Mouse (Mus musculus) naive thymus-derived CD4-positive, alpha-beta T cell, adult 2 months (primary cell): ENCODE measurements around the gene Fgf13.
A peak's percentile ranks its signal among the peaks of the same experiment; 100 is the strongest.

Source experiments
- DNase-seq: peaks from one replicate; pipeline ENCODE4 v3.0.0-alpha.2; 2011; ENCODE audit warnings: low read depth

The Fgf13 gene

DNA sequence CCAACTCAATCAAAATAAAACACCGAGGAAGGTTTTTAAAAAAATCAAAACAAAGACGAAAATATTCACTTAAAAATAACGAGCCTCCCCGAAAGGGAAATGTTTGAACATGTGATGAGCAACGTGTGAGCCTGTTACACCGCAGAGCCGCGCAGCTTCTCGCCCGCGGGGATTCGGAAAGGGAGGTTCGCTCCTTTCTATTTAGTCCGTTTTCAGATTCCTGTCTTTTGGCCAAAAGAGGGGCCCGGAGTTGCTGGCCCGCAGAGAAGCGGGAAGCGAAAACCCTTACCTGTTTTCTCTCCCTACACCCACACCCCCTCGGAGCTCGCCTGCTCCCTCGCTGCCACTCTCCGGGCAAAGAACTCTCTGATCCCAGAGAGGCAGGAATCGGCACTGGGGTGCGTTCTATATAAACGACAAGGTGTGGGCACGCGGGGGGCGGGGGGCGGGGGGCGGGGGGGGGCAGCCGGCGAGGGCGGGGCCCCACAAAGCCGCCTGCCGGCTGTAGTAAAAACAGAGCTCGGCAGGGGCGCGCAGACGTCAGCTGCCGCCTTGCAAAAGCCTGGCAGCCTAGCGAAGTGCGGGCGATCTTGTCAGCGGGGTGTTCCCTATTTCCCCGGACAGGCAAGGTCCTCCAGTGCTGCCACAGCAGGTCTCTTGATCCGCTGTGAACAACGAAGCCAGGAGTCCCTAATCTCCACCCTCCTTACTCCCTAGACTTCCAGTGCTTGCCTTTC, at the start of gene Fgf13:
TSS of gene Fgf13 (minus strand) at position 377 of the 737 bp plus-strand sequence.
- peak; percentile 71 for DNase-seq

- DNase-seq, result peak; percentile 71
Measured at GRCm38 (mm10) chrX:59606535-59606934, 38.7 kb upstream of the Fgf13 start.

GRCm38 (mm10) chrX:59589050-59589449, 21.2 kb upstream of the Fgf13 start:
- DNase-seq, result peak; percentile 57

DNA sequence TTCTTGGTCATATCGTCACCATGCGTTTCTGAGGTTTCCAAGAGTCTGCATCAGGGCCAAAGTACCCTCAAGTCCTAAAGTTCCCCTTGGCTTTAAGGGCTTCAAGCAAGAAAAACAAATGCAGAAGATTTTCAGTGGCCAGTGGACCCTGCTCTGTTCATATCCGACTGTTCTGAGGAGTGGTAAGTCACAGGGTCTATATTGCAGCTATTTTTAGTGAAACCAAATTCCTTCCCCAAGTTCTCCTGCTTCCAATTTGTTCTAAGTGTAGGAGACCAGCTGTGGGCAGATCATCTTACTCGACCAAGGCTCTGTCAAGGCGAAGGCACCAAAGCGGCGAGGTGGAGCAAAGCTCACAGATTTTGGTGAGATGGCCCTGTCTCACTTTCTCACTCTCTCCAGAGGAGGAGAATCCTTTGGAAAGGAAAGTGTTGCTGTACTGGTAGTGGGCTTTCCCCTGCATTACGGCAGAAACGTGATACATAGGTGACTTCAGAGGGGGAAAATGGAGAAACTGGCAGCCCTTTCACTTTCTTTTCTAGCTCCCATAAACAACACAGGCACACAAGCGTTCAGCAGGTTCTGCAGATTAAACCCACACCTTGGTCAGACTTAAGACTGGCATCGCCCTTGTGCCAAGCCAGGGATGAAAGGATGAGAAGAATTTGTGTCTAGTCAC, 17.8 kb upstream of the Fgf13 start:
- DNase-seq, result peak; percentile 54

DNA sequence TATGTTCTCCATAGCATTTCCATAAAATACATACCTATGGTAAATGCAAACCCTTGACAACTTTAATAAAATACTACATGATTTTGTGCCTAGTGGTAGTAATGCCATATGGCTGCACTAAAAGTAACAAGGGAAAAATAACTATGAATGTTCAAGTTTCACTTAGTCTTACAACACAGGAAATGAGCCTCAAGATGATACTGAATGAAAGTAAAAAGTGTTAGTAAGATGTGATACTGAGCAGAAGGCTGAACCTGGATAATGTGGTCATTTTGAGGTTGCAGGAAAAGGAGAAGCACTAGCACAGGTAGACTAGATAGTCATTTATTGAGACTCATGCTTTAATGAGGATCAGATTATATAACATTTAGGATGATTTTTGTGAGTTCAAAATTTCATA, 16.2 kb upstream of the Fgf13 start:
- DNase-seq, result peak; percentile 27

DNA sequence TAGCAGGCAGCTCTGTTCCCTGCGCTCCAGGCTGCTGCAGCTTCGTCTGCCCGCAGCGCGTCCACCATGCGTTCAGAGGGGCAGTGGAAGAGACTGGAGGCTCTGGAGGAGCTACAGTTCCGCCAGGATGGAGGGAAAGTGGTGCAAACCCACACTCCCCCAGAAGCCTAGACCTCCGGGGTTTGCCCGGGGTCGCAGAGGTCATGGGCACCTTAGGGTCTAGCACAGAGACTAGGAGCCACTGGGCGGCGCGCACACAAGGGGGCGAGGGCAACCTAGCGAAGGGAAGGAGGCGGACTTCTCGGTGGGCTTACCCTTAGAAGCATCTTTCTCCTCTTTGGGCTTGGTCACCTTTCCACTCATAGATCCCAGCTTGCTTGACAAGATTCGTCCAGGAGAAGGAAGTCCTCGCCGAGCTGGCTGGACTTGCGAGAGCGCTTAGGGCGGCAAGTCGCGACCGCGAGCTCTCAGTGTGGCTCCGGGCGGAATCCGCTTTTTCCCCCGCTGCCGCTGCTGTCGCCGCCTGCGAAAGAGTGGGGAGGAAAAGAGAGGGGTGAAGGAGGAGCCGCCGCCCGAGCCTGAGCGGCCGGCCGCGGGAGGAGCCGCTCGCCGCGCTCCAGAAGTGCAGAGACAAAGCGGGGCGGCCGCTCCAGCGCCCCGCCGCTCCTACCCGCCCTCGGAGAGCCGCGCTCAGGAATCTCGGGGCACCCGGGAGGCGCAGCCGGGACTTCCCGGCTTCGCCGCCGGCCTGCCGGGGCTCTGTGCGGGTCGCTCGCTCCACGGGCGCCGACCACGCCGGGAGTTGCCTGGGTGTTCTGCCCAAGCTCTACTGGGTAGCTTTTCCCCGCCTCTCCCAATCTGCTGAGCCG, 811 bp downstream of the Fgf13 start:
- DNase-seq, result peak; percentile 59

GRCm38 (mm10) chrX:59566017-59566679, 1.7 kb downstream of the Fgf13 start:
- DNase-seq, result peak; percentile 48

DNA sequence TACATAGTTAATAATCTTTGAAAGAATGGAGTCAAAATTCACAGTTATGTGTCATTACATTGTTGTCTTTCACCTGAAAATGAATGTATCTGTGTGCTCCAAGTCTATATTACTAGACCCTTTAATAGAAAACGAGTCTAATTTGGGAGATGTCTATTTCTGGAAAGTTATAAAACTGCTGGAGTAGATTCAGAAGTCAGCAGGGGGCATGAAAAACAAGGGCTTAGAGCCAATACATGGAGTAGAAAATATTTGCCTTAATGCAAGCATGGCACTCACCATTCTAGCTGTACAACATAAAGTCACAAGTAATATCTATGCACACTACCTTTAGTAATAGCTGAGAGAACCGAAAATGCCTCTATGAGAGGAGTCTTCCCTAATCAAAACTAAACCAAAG, 19.9 kb downstream of the Fgf13 start:
- no peak for DNase-seq

DNA sequence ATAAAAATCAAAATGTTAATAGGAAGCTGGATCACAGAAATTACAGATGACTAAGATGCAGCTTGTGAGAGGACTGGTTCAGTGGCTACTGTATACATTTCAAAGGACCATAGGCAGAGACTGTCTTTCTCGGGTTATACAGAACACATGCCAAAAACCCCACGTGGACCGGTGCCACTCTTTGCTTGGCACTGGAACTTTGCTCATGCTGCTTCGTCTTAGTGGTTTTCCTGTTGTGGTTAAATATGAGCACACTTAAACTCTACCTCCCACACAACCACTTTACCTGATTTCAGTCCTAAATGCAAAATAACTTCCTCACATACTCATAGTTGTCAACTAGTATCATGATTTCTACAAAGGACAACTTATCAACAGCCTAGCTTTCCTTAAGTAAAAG, 59.6 kb downstream of the Fgf13 start:
- DNase-seq, result peak; percentile 61

- no peak for DNase-seq
Measured at GRCm38 (mm10) chrX:59493388-59493787, 74.5 kb downstream of the Fgf13 start.

- no peak for DNase-seq
Measured at GRCm38 (mm10) chrX:59485426-59485825, 82.4 kb downstream of the Fgf13 start.

- DNase-seq, result no peak
Measured at GRCm38 (mm10) chrX:59402596-59403285, 165.1 kb downstream of the Fgf13 start.

DNA sequence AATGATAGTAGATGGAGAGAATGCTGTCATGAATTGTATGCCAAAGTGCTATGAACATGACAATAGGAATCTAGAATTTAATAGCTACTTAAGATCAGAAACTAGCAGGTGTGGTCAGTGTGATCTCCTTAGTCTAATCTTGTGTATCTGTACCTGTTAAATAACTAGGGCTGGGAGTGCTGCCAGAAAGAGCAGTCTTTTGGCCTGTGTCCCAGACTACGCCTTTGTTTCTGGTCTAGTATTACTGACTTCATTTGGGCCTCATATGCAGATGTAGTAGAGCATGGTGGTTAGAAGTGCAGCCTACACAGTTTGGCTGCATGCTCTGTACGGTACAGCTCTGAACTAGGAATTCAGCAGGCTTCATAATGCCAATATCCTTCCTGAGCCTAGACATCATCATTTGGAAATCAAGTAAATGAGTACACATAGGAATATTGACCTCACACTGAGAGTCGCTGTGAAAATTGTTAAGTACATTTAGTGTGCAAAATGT, 276.9 kb downstream of the Fgf13 start:
- DNase-seq, result no peak

DNA sequence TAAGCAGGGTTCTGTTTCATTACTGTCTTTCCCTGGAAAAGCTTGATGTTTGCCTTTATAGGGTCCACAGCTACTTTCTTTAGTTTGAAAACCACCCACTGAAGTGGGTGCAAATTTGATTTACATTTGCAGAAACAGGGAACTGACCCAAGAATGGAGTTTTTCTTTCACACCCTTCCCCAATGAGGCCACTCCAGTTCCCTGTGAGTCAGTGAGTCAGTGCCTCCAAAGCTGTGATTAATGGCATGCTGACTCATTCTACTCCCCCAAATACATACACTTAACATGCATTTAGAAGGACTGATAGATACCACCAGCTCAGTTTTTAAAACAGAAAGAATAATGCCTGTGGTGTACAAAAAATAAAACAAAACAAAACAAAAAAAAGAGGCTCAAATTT, 316.3 kb downstream of the Fgf13 start:
- DNase-seq, result no peak

DNA sequence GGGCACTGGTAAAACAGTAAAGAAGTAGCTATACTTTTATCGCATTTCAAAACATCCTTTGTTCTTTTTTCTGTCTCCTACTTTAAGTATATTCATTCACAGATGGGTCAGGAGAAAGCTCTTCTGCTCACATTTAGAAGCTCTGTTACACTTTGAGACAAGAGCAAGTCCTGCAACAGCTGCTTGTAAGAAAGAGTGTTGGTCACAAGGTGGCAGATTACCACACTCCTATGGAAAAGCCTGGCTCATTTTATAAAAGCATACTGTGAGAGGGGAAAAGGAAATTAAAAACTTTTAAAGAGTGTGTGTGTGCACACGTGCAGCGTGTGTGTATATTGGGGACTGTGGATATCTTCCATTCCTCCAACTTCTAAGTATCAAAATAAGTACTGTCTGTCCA, 324.1 kb downstream of the Fgf13 start:
- no peak for DNase-seq

DNA sequence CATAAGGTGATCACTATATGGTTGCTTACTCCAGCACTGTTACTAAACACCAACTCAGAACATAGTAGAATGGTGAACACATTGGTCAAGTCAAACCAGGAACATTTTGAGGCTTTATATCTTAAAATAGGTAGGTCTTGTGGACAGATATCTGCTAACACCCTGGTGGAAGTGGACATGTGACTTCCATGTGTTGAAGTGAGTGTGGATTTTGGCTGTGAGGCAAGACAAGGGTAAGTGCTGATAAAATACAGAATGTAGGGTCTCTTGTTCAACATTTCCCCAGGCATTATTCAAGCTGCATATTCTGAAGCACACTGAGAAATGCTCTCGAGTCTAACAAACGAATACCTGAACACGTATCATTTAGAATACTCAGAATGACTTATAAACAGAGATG, 324.7 kb downstream of the Fgf13 start:
- no peak for DNase-seq

DNA sequence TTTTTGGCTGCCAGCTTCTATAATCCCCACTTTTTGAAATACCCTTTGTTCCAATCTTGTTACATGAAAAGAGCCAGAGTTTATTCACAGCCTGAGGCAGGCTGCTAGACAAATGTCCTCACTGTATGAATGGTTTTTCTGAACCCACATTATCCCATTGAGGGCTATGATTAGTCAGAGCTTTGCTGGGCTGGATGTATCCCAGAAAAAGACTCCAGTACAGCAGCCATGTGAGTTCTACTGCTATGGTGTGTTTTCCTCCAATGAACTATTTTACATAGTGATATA, 326.5 kb downstream of the Fgf13 start:
- no peak for DNase-seq

GRCm38 (mm10) chrX:59240683-59241459, 327.0 kb downstream of the Fgf13 start:
- DNase-seq, result no peak

GRCm38 (mm10) chrX:59220675-59221074, 347.2 kb downstream of the Fgf13 start:
- no peak for DNase-seq

- no peak for DNase-seq
Measured at GRCm38 (mm10) chrX:59201146-59201545, 366.7 kb downstream of the Fgf13 start.

DNA sequence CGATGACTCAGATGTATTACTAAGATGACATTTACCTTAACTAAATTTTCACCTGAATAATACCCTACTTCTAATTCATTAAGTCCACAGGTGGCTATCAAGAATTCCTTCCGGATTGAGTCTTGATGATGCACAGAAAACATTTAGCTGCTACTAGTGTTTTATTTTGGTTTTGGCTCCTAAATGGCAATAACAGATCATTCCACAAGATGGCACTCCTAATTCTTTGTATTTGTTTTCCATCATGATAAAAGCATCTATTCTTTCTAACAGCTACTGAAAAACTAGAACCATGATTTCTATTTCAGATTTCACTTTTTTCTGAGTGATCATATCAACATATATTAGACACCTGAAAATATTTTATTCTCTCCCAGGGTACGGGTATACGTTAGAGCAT, 373.7 kb downstream of the Fgf13 start:
- peak; percentile 6 for DNase-seq
